Mouse (Mus musculus) retina, adult 2 months (tissue): ENCODE measurements around the gene Trpm4.
"Not testable (repeated sequence)": the region's sequence is repeated elsewhere in the genome, so short reads cannot be mapped to it uniquely, and the experiment has no call there.

Source experiments
- DNase-seq: peaks from one replicate; pipeline ENCODE4 v3.0.0-alpha.2; 2012; ENCODE audit warnings: low read depth, low spot score

Trpm4 gene

GRCm38 (mm10) chr7:45255822-45256221, 77.8 kb downstream of the Trpm4 start:
- DNase-seq = not testable (repeated sequence)

GRCm38 (mm10) chr7:45253806-45254205, 79.8 kb downstream of the Trpm4 start:
- DNase-seq = no peak
